Mouse (Mus musculus): ENCODE results near the gene Ankar. TPM values are rescaled to one million over a fixed set of nuclear protein-coding genes. Genes with fewer than 3 reads are reported as not detected.

Gene Ankar
- polyA plus RNA-seq, 1 experiment from 2014 or later: not detected

DNA sequence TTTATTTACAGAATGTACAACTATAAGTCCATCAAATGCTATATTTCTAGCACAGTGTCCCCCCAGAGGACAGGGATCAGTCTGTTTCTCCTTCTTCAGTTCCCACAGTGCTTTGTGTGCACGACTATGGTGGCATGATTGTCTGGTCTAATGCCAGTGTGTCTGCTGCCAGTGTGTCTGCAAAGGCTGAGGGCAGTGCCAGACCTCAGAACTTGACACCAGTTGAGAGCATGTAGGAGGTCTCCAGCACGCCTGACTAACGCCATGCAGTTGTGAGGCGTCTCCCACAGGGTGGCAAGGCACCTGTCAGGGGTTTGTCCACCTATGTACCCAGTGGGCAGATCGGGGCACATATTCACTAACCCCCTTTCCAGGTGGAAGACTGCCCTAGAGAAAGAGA is 99.6 kb downstream of the Ankar start:
- peaks cover 23% of the 10 kb centered on the region; the same call in 1 of the 2 replicates for H3K36me3 ChIP-seq
- H3K4me3 ChIP-seq (replicated peaks): no peak overlapping the region
- no peak overlapping the region for H3K4me2 ChIP-seq (replicated peaks)
- WGBS: 92% methylated on average over 5 of the region's 5 CpGs
- H3K27ac ChIP-seq: no peak overlapping the region
- ATAC-seq: no peak
- no peaks in the 10 kb centered on the region for H3K9me3 ChIP-seq
- peaks cover 11% of the 10 kb centered on the region for H3K4me1 ChIP-seq (replicated peaks)
- H3K27me3 ChIP-seq (replicated peaks): no peaks in the 10 kb centered on the region
- H3K9ac ChIP-seq: no peak overlapping the region

DNA sequence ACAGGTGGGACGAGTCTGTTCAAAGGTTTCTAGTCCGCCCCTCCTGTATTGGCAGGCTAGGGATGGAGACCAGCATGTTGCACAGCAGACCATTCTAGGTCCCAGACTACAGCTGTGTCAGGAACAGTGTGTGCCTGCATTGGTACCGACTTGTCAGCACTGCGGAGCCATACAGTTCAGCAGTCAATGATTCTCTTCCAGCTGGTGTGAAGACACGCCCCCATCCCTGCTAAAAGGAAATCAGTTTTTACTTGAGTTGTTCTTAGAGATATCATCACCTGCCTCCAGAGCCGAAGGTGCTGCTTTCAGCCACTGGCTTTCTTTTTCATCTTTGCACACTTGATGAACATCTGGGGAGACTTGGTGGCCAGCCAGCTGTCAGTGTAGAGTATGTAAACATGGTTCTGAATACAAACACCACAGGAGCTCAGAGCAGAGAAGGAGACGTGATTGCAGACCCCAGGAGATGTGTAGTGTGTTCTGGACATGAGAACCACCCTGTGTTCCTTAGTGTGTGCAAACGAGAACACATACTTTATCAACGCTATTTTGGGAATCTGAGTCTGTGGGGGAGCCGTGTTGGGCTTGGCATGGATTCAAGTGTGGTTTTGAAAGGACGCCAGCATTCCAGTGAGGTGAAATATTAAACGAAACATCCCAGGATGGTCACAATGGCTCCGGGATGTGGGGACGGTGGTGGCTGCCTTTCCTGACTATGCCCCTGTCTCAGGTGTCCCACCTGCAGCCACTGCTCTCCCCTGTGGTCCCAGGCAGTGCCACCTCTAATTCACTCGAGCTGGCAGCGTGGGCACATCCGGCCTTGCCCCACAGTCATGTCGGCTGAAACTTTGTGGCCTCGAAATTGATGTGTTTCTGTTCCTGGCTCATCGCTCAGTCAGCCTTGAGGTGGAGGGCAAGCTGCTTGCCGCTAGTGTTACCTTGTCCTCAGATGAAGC is 101.0 kb downstream of the Ankar start:
- Histone ChIP-seq H3K9ac (no peak overlapping the region), H3K36me3 (peaks cover 23% of the 10 kb centered on the region; the same call in 1 of the 2 replicates), H3K27ac (no peak overlapping the region), H3K9me3 (no peaks in the 10 kb centered on the region), H3K4me3 (replicated peaks) (no peak overlapping the region), H3K4me1 (replicated peaks) (peaks cover 11% of the 10 kb centered on the region), H3K4me2 (replicated peaks) (0 out of 2 replicates have a peak overlapping the region, but pooled peaks have one; percentile 11), H3K27me3 (replicated peaks) (no peaks in the 10 kb centered on the region)
- ATAC-seq: peak; percentile 55
- WGBS: 54% methylated on average over 21 of the region's 21 CpGs

DNA sequence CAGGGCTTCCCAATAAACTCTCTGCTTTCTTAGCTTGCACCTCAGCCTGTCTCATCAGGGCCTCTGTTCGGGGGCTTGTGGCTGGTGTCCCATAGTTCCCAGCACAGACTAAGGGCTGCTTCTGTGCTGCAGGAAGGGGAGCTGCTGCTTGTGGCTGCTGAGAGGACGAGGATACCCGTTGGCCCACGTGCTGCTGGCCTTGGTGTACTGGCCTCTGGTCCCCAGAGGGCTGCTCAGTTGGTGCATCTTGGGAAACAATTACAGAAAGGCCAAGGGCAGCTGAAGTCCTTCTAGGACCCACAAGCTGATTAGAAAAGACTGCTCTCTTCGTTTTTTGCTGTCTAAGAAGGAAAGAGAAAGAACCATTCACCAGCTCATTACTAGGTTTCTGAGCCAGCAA is 104.1 kb downstream of the Ankar start:
- Histone ChIP-seq H3K9me3 (no peaks in the 10 kb centered on the region), H3K9ac (no peak overlapping the region), H3K4me3 (replicated peaks) (no peak overlapping the region), H3K27ac (no peak overlapping the region), H3K27me3 (replicated peaks) (no peaks in the 10 kb centered on the region), H3K36me3 (peaks cover 24% of the 10 kb centered on the region; the same call in 1 of the 2 replicates), H3K4me2 (replicated peaks) (no peak overlapping the region), H3K4me1 (replicated peaks) (peaks cover 11% of the 10 kb centered on the region)
- no peak for ATAC-seq
- WGBS: 84% methylated on average over 5 of the region's 5 CpGs

DNA sequence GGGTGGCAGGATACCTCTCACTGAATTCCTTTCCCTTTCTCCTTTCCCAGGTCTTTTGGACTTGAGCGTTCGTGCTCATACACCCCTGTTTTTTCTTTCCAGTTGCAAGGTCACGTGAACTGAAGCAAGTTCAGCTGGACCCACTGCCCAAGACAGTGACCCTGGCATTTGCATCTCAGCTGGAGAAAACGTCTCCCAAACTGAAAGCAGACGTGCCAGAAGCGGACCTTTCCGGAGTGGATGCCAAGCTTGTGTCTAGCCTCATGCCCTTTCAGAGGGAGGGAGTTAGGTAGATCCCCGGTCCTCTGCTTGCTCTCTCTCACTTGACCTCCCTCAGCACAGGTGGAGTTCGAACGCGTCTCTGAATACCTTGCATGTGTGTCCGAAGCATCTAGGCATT is 104.7 kb downstream of the Ankar start:
- no peak for ATAC-seq
- peaks cover 11% of the 10 kb centered on the region for H3K4me1 ChIP-seq (replicated peaks)
- peaks cover 21% of the 10 kb centered on the region; the same call in 1 of the 2 replicates for H3K36me3 ChIP-seq
- H3K4me3 ChIP-seq (replicated peaks): no peak overlapping the region
- H3K9me3 ChIP-seq: no peaks in the 10 kb centered on the region
- H3K27me3 ChIP-seq (replicated peaks): no peaks in the 10 kb centered on the region
- H3K4me2 ChIP-seq (replicated peaks): no peak overlapping the region
- H3K27ac ChIP-seq: no peak overlapping the region
- no peak overlapping the region for H3K9ac ChIP-seq
- WGBS: 93% methylated on average over 12 of the region's 12 CpGs

DNA sequence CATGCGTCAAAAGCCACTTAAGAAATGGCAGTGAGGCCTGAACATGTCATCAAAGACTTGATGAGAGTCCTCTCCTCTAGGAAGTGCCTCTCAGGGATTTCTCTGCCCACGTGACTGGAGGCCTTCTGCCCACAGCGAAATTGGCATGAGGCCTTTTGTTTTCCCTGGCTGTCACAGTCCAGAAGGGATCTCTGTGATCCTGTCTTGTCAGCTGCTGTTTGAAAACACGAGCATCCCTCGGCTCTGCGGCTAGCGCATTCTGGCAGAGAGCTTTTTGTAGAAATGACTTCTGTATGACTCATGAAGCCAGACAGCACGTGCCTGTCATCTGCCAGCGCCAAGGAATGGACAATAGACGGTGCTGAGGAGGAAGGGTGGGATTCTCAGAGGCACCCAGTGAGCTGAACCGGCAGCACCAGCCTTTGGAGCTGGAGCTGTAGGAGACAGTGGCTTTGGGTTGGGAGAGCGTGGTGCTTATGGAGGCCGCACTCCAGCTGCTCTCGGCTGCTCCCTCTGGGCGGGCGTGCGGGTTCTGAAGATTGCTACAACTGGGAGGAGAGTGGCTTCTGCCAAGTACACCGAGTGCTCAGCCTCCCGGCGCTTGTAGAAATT is 106.9 kb downstream of the Ankar start:
- Histone ChIP-seq H3K27ac (no peak overlapping the region), H3K4me3 (replicated peaks) (no peak overlapping the region)

More for the DNA sequence above, 106.9 kb downstream of the Ankar start:
- Histone ChIP-seq H3K9ac (no peak overlapping the region), H3K4me1 (replicated peaks) (no peaks in the 10 kb centered on the region), H3K27me3 (replicated peaks) (no peaks in the 10 kb centered on the region), H3K9me3 (no peaks in the 10 kb centered on the region), H3K4me2 (replicated peaks) (no peak overlapping the region), H3K36me3 (peaks cover 25% of the 10 kb centered on the region; the same call in 1 of the 2 replicates)
- 80% methylated on average over 20 of the region's 20 CpGs for WGBS
- ATAC-seq: no peak

Other genes starting within 250 kb of the Ankar start
- 0.37 and 0.38 TPM in 2 replicates for gene March4, start 163.6 kb downstream of the Ankar start, polyA plus RNA-seq (2015; fragmentation: Nextera tagmentation; extraction: Ambion mirVana)
- 16.5 TPM in 2 replicates for gene Smarcal1, start 117.3 kb downstream of the Ankar start, polyA plus RNA-seq (2015; fragmentation: Nextera tagmentation; extraction: Ambion mirVana)
- gene Rpl37a, start 10.7 kb upstream of the Ankar start, polyA plus RNA-seq (2015; fragmentation: Nextera tagmentation; extraction: Ambion mirVana): 1,771 and 1,885 TPM in 2 replicates
- gene Igfbp2, start 123.9 kb upstream of the Ankar start, polyA plus RNA-seq (2015; fragmentation: Nextera tagmentation; extraction: Ambion mirVana): 147 and 148 TPM in 2 replicates
- gene Igfbp5, start 174.3 kb upstream of the Ankar start, polyA plus RNA-seq (2015; fragmentation: Nextera tagmentation; extraction: Ambion mirVana): 46.2 and 50.7 TPM in 2 replicates